Mouse (Mus musculus) kidney, adult 2 months (tissue): ENCODE data around the gene Xylt2.

Experiments
- CTCF ChIP-seq: fragments of 200-500 bp; conservative IDR thresholded peaks from 2 replicates; pipeline ENCODE4 v1.5.1; 2011; ENCODE audit warnings: low read depth, mild to moderate bottlenecking, control low read depth, low read length, moderate library complexity, mixed read lengths; ENCODE audit not compliant: insufficient read depth, insufficient read length
- POLR2A ChIP-seq: fragments of 200-500 bp; IDR thresholded peaks from one replicate; pipeline ENCODE4 v1.6.1; 2011; ENCODE audit warnings: low read depth, low read length, control low read depth

DNA sequence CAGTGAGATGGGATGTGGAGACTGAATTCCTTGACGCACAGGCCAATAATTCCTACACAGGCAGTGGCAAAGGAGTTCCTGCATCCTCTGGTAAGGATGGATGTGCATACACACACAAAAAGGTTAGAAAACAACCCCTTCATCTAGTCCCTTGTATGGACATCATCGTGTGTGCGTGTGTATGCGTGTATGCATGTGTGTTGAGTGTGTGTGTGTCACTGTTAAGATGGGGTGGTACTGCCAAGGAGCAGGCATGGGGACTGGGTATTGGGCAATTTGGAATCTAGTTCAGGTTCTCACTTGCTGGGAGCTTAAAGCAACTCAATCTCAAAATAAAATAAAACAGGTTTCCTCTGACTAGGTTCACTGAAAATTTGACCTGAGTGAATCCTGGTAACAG is 30.9 kb downstream of the Xylt2 start:
- TF ChIP-seq CTCF (no peak), POLR2A (no peak)
